Mouse (Mus musculus): Measurements from ENCODE around the gene Wdr70.

DNA sequence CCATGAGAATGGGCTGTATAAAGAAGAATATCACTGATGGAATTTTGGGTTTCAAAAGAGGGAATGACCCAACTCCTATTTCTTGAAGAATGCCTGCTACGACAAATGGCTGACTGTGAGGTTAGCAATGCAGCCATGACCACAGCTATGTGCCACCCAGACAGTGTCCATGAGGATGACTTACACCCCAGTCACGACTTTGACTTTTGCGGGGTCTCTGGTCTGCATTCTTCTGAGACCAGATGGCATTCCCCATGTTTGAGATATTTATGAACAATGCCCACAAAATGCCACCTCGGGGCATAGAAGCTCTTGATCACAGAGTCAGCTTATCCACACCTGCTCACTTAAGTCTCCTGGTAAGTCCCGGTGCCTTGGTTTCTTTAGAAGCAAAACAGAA is 236.1 kb downstream of the Wdr70 start:
- TF ChIP-seq CTCF (IDR thresholded peaks at IDR 0.05; ENCODE audit: low read depth, low read length), result no peak
- no peak for TF ChIP-seq GATA2 (IDR thresholded peaks at IDR 0.05; ENCODE audit: borderline replicate concordance, low read depth, low read length)
- TF ChIP-seq GATA1 (IDR thresholded peaks at IDR 0.05; ENCODE audit: borderline replicate concordance, low read length), result no peak
- TF ChIP-seq POLR2AphosphoS5 (IDR thresholded peaks at IDR 0.05; ENCODE audit: insufficient replicate concordance, low read depth, low read length), result no peak
